Mouse (Mus musculus): ENCODE data around the gene Efl1. TPM values are rescaled to one million over a fixed set of nuclear protein-coding genes. Genes with fewer than 3 reads are reported as not detected.

Gene Efl1
- polyA plus RNA-seq, 1 experiment: 27.1 TPM

- Histone ChIP-seq H3K4me3 (ENCODE audit: low read depth, low read length) (no peak overlapping the region), H3K4me1 (ENCODE audit: control insufficient read depth, insufficient read depth, low read length) (peaks cover 16% of the 10 kb centered on the region), H3K36me3 (ENCODE audit: control insufficient read depth, insufficient read depth, low read length, poor library complexity, severe bottlenecking) (no peaks in the 10 kb centered on the region), H3K27ac (ENCODE audit: insufficient read depth, low read length) (peak overlapping the region; percentile 96), H3K9me3 (replicated peaks; ENCODE audit: control insufficient read depth, insufficient read depth, low read length, poor library complexity, severe bottlenecking) (no peaks in the 10 kb centered on the region; the same call in 1 of the 2 replicates), H3K9ac (ENCODE audit: low read depth, poor library complexity, severe bottlenecking) (no peak overlapping the region; the same call in 1 of the 2 replicates), H3K27me3 (ENCODE audit: control insufficient read depth, insufficient read depth, low read length, poor library complexity, severe bottlenecking) (no peaks in the 10 kb centered on the region)
- TF ChIP-seq EP300 (IDR thresholded peaks at IDR 0.05; ENCODE audit: insufficient read depth, low read depth, low read length) (peak; percentile 98), CTCF (IDR thresholded peaks at IDR 0.05; ENCODE audit: low read depth, low read length) (no peak), POLR2A (IDR thresholded peaks at IDR 0.05; ENCODE audit: insufficient read depth, low read length) (no peak)
Observed at GRCm38 (mm10) chr7:82785335-82785934, 137.0 kb downstream of the Efl1 start.

GRCm38 (mm10) chr7:82785970-82786647 lies 137.7 kb downstream of the Efl1 start:
- Histone ChIP-seq H3K27ac (ENCODE audit: insufficient read depth, low read length) (peak overlapping the region; percentile 96), H3K9ac (ENCODE audit: low read depth, poor library complexity, severe bottlenecking) (peak overlapping the region; percentile 68; the same call in 1 of the 2 replicates), H3K36me3 (ENCODE audit: control insufficient read depth, insufficient read depth, low read length, poor library complexity, severe bottlenecking) (no peaks in the 10 kb centered on the region), H3K27me3 (ENCODE audit: control insufficient read depth, insufficient read depth, low read length, poor library complexity, severe bottlenecking) (no peaks in the 10 kb centered on the region), H3K4me1 (ENCODE audit: control insufficient read depth, insufficient read depth, low read length) (peaks cover 14% of the 10 kb centered on the region), H3K4me3 (ENCODE audit: low read depth, low read length) (no peak overlapping the region), H3K9me3 (replicated peaks; ENCODE audit: control insufficient read depth, insufficient read depth, low read length, poor library complexity, severe bottlenecking) (no peaks in the 10 kb centered on the region; the same call in 1 of the 2 replicates)
- TF ChIP-seq EP300 (IDR thresholded peaks at IDR 0.05; ENCODE audit: insufficient read depth, low read depth, low read length) (no peak), CTCF (IDR thresholded peaks at IDR 0.05; ENCODE audit: low read depth, low read length) (no peak), POLR2A (IDR thresholded peaks at IDR 0.05; ENCODE audit: insufficient read depth, low read length) (no peak)

- Histone ChIP-seq H3K27ac (ENCODE audit: insufficient read depth, low read length) (peak overlapping the region; percentile 9; the same call in 1 of the 2 replicates), H3K27me3 (ENCODE audit: control insufficient read depth, insufficient read depth, low read length, poor library complexity, severe bottlenecking) (no peaks in the 10 kb centered on the region), H3K4me1 (ENCODE audit: control insufficient read depth, insufficient read depth, low read length) (peaks cover 9% of the 10 kb centered on the region), H3K36me3 (ENCODE audit: control insufficient read depth, insufficient read depth, low read length, poor library complexity, severe bottlenecking) (no peaks in the 10 kb centered on the region), H3K9ac (ENCODE audit: low read depth, poor library complexity, severe bottlenecking) (no peak overlapping the region), H3K4me3 (ENCODE audit: low read depth, low read length) (no peak overlapping the region), H3K9me3 (replicated peaks; ENCODE audit: control insufficient read depth, insufficient read depth, low read length, poor library complexity, severe bottlenecking) (no peaks in the 10 kb centered on the region)
- TF ChIP-seq POLR2A (IDR thresholded peaks at IDR 0.05; ENCODE audit: insufficient read depth, low read length) (no peak), EP300 (IDR thresholded peaks at IDR 0.05; ENCODE audit: insufficient read depth, low read depth, low read length) (no peak), CTCF (IDR thresholded peaks at IDR 0.05; ENCODE audit: low read depth, low read length) (no peak)
Observed at GRCm38 (mm10) chr7:82792644-82793043, 144.2 kb downstream of the Efl1 start.

- Histone ChIP-seq H3K36me3 (ENCODE audit: control insufficient read depth, insufficient read depth, low read length, poor library complexity, severe bottlenecking) (no peaks in the 10 kb centered on the region), H3K27me3 (ENCODE audit: control insufficient read depth, insufficient read depth, low read length, poor library complexity, severe bottlenecking) (no peaks in the 10 kb centered on the region)
Observed at GRCm38 (mm10) chr7:82793111-82793510, 144.7 kb downstream of the Efl1 start.

GRCm38 (mm10) chr7:82794542-82794941 lies 146.1 kb downstream of the Efl1 start:
- Histone ChIP-seq H3K36me3 (ENCODE audit: control insufficient read depth, insufficient read depth, low read length, poor library complexity, severe bottlenecking) (no peaks in the 10 kb centered on the region), H3K27me3 (ENCODE audit: control insufficient read depth, insufficient read depth, low read length, poor library complexity, severe bottlenecking) (no peaks in the 10 kb centered on the region), H3K4me1 (ENCODE audit: control insufficient read depth, insufficient read depth, low read length) (peaks cover 12% of the 10 kb centered on the region), H3K9ac (ENCODE audit: low read depth, poor library complexity, severe bottlenecking) (no peak overlapping the region), H3K4me3 (ENCODE audit: low read depth, low read length) (no peak overlapping the region), H3K9me3 (replicated peaks; ENCODE audit: control insufficient read depth, insufficient read depth, low read length, poor library complexity, severe bottlenecking) (no peaks in the 10 kb centered on the region), H3K27ac (ENCODE audit: insufficient read depth, low read length) (peak overlapping the region; percentile 53; the same call in 1 of the 2 replicates)
- TF ChIP-seq CTCF (IDR thresholded peaks at IDR 0.05; ENCODE audit: low read depth, low read length): no peak
- no peak for TF ChIP-seq EP300 (IDR thresholded peaks at IDR 0.05; ENCODE audit: insufficient read depth, low read depth, low read length)
- no peak for TF ChIP-seq POLR2A (IDR thresholded peaks at IDR 0.05; ENCODE audit: insufficient read depth, low read length)

More at GRCm38 (mm10) chr7:82793111-82793510, 144.7 kb downstream of the Efl1 start:
- no peak overlapping the region for H3K4me3 ChIP-seq (ENCODE audit: low read depth, low read length)
- peak overlapping the region; percentile 9; the same call in 1 of the 2 replicates for H3K27ac ChIP-seq (ENCODE audit: insufficient read depth, low read length)
- no peaks in the 10 kb centered on the region for H3K9me3 ChIP-seq (replicated peaks; ENCODE audit: control insufficient read depth, insufficient read depth, low read length, poor library complexity, severe bottlenecking)
- no peak overlapping the region for H3K9ac ChIP-seq (ENCODE audit: low read depth, poor library complexity, severe bottlenecking)
- H3K4me1 ChIP-seq (ENCODE audit: control insufficient read depth, insufficient read depth, low read length): peaks cover 9% of the 10 kb centered on the region
- no peak for TF ChIP-seq POLR2A (IDR thresholded peaks at IDR 0.05; ENCODE audit: insufficient read depth, low read length)
- TF ChIP-seq EP300 (IDR thresholded peaks at IDR 0.05; ENCODE audit: insufficient read depth, low read depth, low read length): no peak
- TF ChIP-seq CTCF (IDR thresholded peaks at IDR 0.05; ENCODE audit: low read depth, low read length): no peak

GRCm38 (mm10) chr7:82802206-82802605 lies 153.8 kb downstream of the Efl1 start:
- no peaks in the 10 kb centered on the region for H3K9me3 ChIP-seq (replicated peaks; ENCODE audit: control insufficient read depth, insufficient read depth, low read length, poor library complexity, severe bottlenecking)
- H3K36me3 ChIP-seq (ENCODE audit: control insufficient read depth, insufficient read depth, low read length, poor library complexity, severe bottlenecking): no peaks in the 10 kb centered on the region
- H3K9ac ChIP-seq (ENCODE audit: low read depth, poor library complexity, severe bottlenecking): no peak overlapping the region
- H3K4me1 ChIP-seq (ENCODE audit: control insufficient read depth, insufficient read depth, low read length): peaks cover 4% of the 10 kb centered on the region
- H3K27ac ChIP-seq (ENCODE audit: insufficient read depth, low read length): no peak overlapping the region
- TF ChIP-seq POLR2A (IDR thresholded peaks at IDR 0.05; ENCODE audit: insufficient read depth, low read length) (no peak), EP300 (IDR thresholded peaks at IDR 0.05; ENCODE audit: insufficient read depth, low read depth, low read length) (no peak), CTCF (IDR thresholded peaks at IDR 0.05; ENCODE audit: low read depth, low read length) (no peak)
- H3K27me3 ChIP-seq (ENCODE audit: control insufficient read depth, insufficient read depth, low read length, poor library complexity, severe bottlenecking): no peaks in the 10 kb centered on the region
- no peak overlapping the region for H3K4me3 ChIP-seq (ENCODE audit: low read depth, low read length)

Measured in ES-Bruce4 (cell line).